Mouse (Mus musculus) ES-E14 (cell line): ENCODE measurements around the gene Crybg3. TPM values are rescaled to one million over a fixed set of nuclear protein-coding genes. Genes with fewer than 3 reads are reported as not detected.

ENCODE experiments used
- DNase-seq: peaks from one replicate; pipeline ENCODE4 v3.0.0-alpha.2; 2013; ENCODE audit warnings: low read depth, low spot score
- H3K27ac ChIP-seq: 2 replicates; pipeline ENCODE4 v1.5.1; 2012; ENCODE audit warnings: low read depth, mild to moderate bottlenecking, low read length, moderate library complexity, mixed read lengths; ENCODE audit not compliant: poor library complexity, insufficient read depth, severe bottlenecking
- H3K36me3 ChIP-seq: 2 replicates; pipeline ENCODE4 v1.6.1; 2012; ENCODE audit warnings: mild to moderate bottlenecking, low read length, moderate library complexity, mixed read lengths; ENCODE audit not compliant: control insufficient read depth, poor library complexity, insufficient read depth, severe bottlenecking
- H3K4me1 ChIP-seq, 2 experiments: fragments of 150-350 bp in 1 of 2; sonication (generic) in 1 of 2; 2 replicates each; pipeline ENCODE4 v1.6.1; 2012; ENCODE audit warnings: low read length in 2 of 2, mild to moderate bottlenecking in 1 of 2, mixed read lengths in 1 of 2; ENCODE audit not compliant: control insufficient read depth in 2 of 2, insufficient read depth in 2 of 2, poor library complexity in 1 of 2
- H3K4me3 ChIP-seq, 2 experiments: fragments of 150-350 bp in 1 of 2; sonication (generic) in 1 of 2; 2 replicates each; pipeline ENCODE4 v1.5.1; 2012; ENCODE audit warnings: low read length in 2 of 2, low read depth in 1 of 2, mild to moderate bottlenecking in 1 of 2, mixed read lengths in 1 of 2; ENCODE audit not compliant: insufficient read depth in 1 of 2, poor library complexity in 1 of 2, severe bottlenecking in 1 of 2
- H3K9ac ChIP-seq: 2 replicates; pipeline ENCODE4 v1.6.1; 2012; ENCODE audit warnings: low read depth, mild to moderate bottlenecking, low read length, mixed read lengths; ENCODE audit not compliant: poor library complexity, insufficient read depth, severe bottlenecking
- H3K9me3 ChIP-seq: fragments of 150-350 bp; sonication (generic); 2 replicates; pipeline ENCODE4 v1.6.1; 2012; ENCODE audit warnings: low read depth, mild to moderate bottlenecking, low read length; ENCODE audit not compliant: control insufficient read depth, insufficient read depth
- CHD2 ChIP-seq: IDR thresholded peaks from 2 replicates; pipeline ENCODE4 v1.6.1; 2014; ENCODE audit warnings: mild to moderate bottlenecking, low read depth, low read length, inconsistent platforms
- HCFC1 ChIP-seq: IDR thresholded peaks from 2 replicates; pipeline ENCODE4 v1.6.1; 2012; ENCODE audit warnings: low read length, inconsistent platforms, borderline replicate concordance; ENCODE audit not compliant: insufficient read depth
- MAFK ChIP-seq: IDR thresholded peaks from 2 replicates; pipeline ENCODE4 v1.6.1; 2014; ENCODE audit warnings: mild to moderate bottlenecking, low read depth, low read length, inconsistent platforms; ENCODE audit not compliant: insufficient read depth
- ZC3H11A ChIP-seq: IDR thresholded peaks from 2 replicates; pipeline ENCODE4 v1.6.1; 2012; ENCODE audit warnings: low read depth, mild to moderate bottlenecking, inconsistent platforms, low read length, borderline replicate concordance
- ZNF384 ChIP-seq: IDR thresholded peaks from 2 replicates; pipeline ENCODE4 v1.6.1; 2012; ENCODE audit warnings: low read depth, low read length, inconsistent platforms
- in situ Hi-C, 2 experiments: fragments of 600-800 bp; cut with MboI; formaldehyde crosslinking; loops; one replicate each; pipeline ENCODE4 v1.15.1; 2025; ENCODE audit warnings: low sequenced_read_pairs in 2 of 2, inconsistent platforms in 1 of 2; ENCODE audit not compliant: unreplicated experiment in 2 of 2
- total RNA-seq: library from RNA; depleted of rRNA; stranded (reverse); fragments of 300-350 nt; gene quantifications from 2 replicates; pipeline ENCODE4 v1.2.3, GENCODE M21; 2012

Gene Crybg3
- total RNA-seq, 1 experiment: 10.2 TPM

DNA sequence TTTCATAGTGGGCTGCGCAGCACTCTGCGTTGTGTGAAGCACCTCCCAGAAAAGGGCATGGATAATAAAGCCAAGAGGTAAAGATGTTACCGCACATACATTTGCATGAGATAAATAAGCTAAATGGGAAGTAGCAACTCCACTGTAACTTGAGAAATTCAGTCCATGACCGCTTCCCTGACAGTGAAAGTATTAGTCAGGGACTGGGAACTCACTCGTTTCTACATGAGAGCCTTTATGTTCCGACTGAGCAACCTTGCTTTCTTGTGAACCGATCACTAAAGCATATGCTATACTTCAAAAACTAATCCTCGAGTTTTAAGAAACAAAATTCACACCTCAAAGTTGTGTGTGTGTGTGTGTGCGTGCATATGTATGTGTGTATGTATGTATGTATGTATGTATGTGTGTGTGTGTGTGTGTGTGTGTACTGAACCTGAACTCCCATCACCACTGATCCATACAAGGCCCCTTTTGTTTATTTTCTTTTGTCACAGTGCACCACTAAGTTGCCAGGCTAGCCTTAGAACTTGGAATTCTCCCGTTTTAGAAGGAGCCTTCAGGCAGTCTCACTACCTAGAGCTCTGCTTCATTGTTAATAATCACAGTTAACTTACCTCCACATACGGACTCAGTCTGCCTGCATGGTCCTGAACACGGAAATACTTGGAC is 47.2 kb downstream of the Crybg3 start:
- DNase-seq: no peak
- TF ChIP-seq MAFK: no peak
- no peak for TF ChIP-seq HCFC1
- TF ChIP-seq ZNF384: no peak
- no peak for TF ChIP-seq CHD2
- no peak for TF ChIP-seq ZC3H11A
- no peak overlapping the region for H3K4me3 ChIP-seq
- H3K9ac ChIP-seq: no peak overlapping the region
- H3K4me1 ChIP-seq: peaks cover 0 to 4% of the 10 kb centered on the region in 2 experiments; a peak in 1 of 4 replicates
- H3K27ac ChIP-seq: no peak overlapping the region
- H3K9me3 ChIP-seq: no peaks in the 10 kb centered on the region
- in situ Hi-C loops: no loop called here
- H3K36me3 ChIP-seq: no peaks in the 10 kb centered on the region

DNA sequence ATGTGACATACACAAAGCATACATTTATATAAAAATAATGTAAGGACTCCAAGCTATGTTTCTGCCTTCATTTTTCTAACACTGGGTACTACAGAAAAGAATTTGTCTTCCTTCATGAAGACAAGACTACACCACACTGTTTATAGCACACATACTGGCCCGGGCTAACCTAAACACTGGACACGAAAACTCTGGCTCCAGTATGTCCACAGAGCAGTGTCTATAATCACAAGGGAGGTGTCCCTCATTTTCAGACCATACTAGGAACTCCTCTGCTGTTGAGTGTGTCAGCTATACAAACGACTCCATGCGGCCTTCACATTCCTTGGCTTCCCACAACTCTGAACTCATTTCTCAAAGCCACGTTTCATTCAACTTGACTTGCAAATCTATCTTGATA is 49.3 kb downstream of the Crybg3 start:
- Histone ChIP-seq H3K9ac (no peak overlapping the region), H3K27ac (no peak overlapping the region), H3K9me3 (no peaks in the 10 kb centered on the region), H3K36me3 (no peaks in the 10 kb centered on the region), H3K4me3 (no peak overlapping the region), H3K4me1 (peaks cover 0 to 9% of the 10 kb centered on the region in 2 experiments; a peak in 2 of 4 replicates)
- no peak for DNase-seq
- in situ Hi-C loops: no loop called here
- TF ChIP-seq CHD2 (no peak), MAFK (no peak), HCFC1 (no peak)

DNA sequence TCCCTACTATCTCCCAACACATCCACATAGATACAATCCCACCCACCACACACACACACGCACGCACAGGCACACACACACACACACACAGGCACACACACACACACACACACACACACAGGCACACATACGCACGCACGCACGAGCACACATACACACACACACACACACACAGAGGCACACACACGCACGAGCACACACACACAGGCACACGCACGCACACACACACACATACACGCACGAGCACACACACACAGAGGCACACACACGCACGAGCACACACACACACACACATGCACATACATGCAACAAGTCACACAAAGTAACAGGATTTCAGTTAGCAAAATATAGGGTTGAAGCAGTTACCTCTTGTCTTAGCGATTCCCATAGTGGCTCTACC is 51.1 kb downstream of the Crybg3 start:
- no peaks in the 10 kb centered on the region for H3K36me3 ChIP-seq
- H3K4me1 ChIP-seq: peaks cover 1 to 9% of the 10 kb centered on the region in 2 experiments; a peak in 3 of 4 replicates
- no peak for DNase-seq
- no peaks in the 10 kb centered on the region for H3K9me3 ChIP-seq
- no peak overlapping the region for H3K27ac ChIP-seq
- H3K4me3 ChIP-seq: no peak overlapping the region
- in situ Hi-C loops: no loop called here
- TF ChIP-seq HCFC1 (no peak), ZC3H11A (no peak), MAFK (no peak), ZNF384 (no peak), CHD2 (no peak)
- no peak overlapping the region for H3K9ac ChIP-seq

DNA sequence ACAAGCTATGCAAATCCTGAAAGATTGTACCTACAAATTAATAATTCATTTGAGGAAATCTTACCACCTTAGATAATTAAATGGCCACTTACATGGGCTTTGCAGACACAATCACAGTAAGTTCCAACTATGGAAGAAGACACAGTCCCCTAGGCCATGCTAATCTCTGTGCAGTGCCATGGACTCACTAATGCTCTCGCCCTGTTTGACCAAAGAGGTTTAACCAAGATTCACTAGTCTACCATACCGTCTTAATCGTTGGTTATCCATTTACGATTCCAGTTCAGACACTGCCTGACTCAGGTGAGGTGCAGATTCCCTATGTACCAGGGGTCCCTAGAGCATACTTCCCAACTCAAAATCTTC is 52.2 kb downstream of the Crybg3 start:
- in situ Hi-C loops: no loop called here
- Histone ChIP-seq H3K9ac (no peak overlapping the region), H3K9me3 (no peaks in the 10 kb centered on the region), H3K4me3 (no peak overlapping the region), H3K36me3 (no peaks in the 10 kb centered on the region), H3K4me1 (peaks cover 6 to 12% of the 10 kb centered on the region in 2 experiments), H3K27ac (no peak overlapping the region)
- DNase-seq: no peak
- no peak for TF ChIP-seq ZC3H11A
- no peak for TF ChIP-seq HCFC1
- no peak for TF ChIP-seq CHD2
- no peak for TF ChIP-seq MAFK
- TF ChIP-seq ZNF384: no peak

DNA sequence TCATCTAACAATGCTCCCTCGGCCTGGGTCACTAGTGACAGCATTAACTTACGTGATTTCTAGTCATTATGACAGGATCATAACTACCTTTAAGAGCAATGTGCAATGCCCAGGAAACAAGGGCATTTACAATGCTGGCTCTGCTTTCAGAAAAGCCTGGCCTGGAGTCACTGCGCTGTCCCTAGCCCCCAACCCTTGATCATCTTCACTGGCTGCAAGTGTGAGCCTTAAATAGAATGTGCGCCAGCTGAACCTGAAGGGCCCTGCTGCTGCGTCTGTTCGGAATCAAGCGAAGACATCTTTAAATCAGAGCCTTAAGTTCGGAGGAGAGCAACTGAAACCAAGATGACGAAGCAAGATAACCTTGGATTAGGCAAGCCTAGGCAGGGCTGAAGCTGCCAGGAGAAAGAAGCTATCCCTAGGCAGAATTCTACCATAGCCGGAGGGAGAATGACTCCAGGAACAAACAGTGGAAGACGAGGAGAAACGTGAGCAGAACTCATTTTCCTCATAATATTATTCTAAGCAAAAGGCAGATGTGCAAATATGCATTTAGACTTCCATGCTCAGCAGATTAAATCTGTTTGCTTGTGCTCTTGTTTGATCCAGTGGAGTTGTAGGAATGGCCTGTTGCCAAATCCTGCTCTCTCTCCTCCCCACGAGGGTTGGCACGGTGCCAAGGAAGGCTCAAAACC is 52.7 kb downstream of the Crybg3 start:
- no peaks in the 10 kb centered on the region for H3K9me3 ChIP-seq
- no peak overlapping the region for H3K9ac ChIP-seq
- no peak for DNase-seq
- H3K4me1 ChIP-seq: peaks cover 6 to 12% of the 10 kb centered on the region in 2 experiments
- TF ChIP-seq HCFC1 (no peak), CHD2 (no peak), ZNF384 (no peak), ZC3H11A (no peak), MAFK (no peak)
- H3K27ac ChIP-seq: no peak overlapping the region
- in situ Hi-C loops: no loop called here
- H3K36me3 ChIP-seq: no peaks in the 10 kb centered on the region
- H3K4me3 ChIP-seq: no peak overlapping the region
